Mouse (Mus musculus) E14TG2a.4 (cell line): ENCODE results near the gene Rgma.

Experiments used
- CTCF ChIP-seq: conservative IDR thresholded peaks from 2 replicates; pipeline ENCODE4 v1.5.1; 2014; ENCODE audit warnings: low read length
- NANOG ChIP-seq: IDR thresholded peaks from 2 replicates; pipeline ENCODE4 v1.6.1; 2014; ENCODE audit warnings: borderline replicate concordance, low read length, mixed read lengths
- POU5F1 ChIP-seq: IDR thresholded peaks from 2 replicates; pipeline ENCODE4 v1.6.1; 2014; ENCODE audit warnings: low read length, borderline replicate concordance

- TF ChIP-seq CTCF (no peak), POU5F1 (no peak), NANOG (no peak)
These were observed 14.1 kb downstream of the Rgma start for GRCm38 (mm10) chr7:73389419-73389818.
